Mouse (Mus musculus): ENCODE data around the gene Ttll1. TPM values are rescaled to one million over a fixed set of nuclear protein-coding genes. Genes with fewer than 3 reads are reported as not detected.

The Ttll1 gene
- total and polyA plus RNA-seq, 2 experiments = 1.0 to 2.1 TPM

DNA sequence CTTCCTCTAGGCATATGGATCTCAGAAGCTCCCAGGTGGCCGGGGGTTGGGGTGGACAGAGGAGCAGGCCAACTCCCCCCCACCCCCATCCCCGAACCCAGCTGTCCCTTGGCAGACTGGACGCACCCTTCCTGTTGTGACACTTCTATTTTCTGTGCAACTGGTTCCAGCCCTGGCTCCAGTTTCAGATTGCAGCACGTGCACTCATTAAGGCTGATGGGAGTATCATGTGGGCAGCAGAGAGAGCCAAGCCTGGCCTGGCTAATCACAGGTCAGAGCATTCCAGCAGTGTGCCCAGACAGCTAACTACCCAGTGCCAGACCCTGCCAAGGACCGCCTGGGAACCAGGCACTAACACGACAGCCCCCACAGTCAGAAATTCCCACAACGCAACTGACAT is 39.2 kb downstream of the Ttll1 start:
- peak; percentile 30 for DNase-seq (ENCODE audit: extremely low read depth, low read depth, low spot score)
- TF ChIP-seq POLR2A (IDR thresholded peaks at IDR 0.05; ENCODE audit: extremely low read depth, insufficient read depth, low read length) (no peak), CTCF (IDR thresholded peaks at IDR 0.05; ENCODE audit: low read depth, low read length) (no peak)
- 62% methylated on average over 7 of the region's 7 CpGs for WGBS
- Histone ChIP-seq H3K27ac (replicated peaks; ENCODE audit: insufficient read depth, low read depth, low read length) (no peak overlapping the region), H3K4me3 (ENCODE audit: insufficient read depth, low read depth, low read length) (no peak overlapping the region), H3K27me3 (ENCODE audit: control insufficient read depth, insufficient read depth, low read length) (no peaks in the 10 kb centered on the region), H3K36me3 (ENCODE audit: control insufficient read depth, insufficient read depth, low read length) (no peaks in the 10 kb centered on the region), H3K79me2 (ENCODE audit: control insufficient read depth, insufficient read depth, low read length) (no peaks in the 10 kb centered on the region), H3K9ac (ENCODE audit: low read depth, low read length) (no peak overlapping the region), H3K4me1 (ENCODE audit: control insufficient read depth, insufficient read depth, low read length) (no peaks in the 10 kb centered on the region)

DNA sequence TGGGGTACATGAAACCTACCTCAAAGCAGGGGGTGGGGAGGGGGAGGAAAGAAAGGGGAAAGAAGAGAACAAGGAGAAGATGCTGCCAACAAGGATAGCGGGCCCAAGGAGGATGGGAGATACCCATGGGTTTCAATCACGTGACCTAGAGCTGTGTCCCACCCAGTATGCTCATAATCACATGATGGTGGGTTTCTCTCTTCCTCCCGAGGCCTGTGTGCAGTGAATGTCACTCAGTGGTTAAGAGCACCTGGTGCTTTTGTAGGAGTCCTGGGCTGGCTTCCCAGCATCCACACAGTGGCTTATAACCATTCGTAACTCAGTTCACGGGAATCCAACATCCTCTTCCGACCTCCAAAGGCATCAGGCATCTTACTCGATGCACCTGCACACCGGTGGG is 40.2 kb downstream of the Ttll1 start:
- no peak overlapping the region for H3K9ac ChIP-seq (ENCODE audit: low read depth, low read length)
- no peaks in the 10 kb centered on the region for H3K36me3 ChIP-seq (ENCODE audit: control insufficient read depth, insufficient read depth, low read length)
- no peaks in the 10 kb centered on the region for H3K79me2 ChIP-seq (ENCODE audit: control insufficient read depth, insufficient read depth, low read length)
- H3K27ac ChIP-seq (replicated peaks; ENCODE audit: insufficient read depth, low read depth, low read length) = no peak overlapping the region
- H3K27me3 ChIP-seq (ENCODE audit: control insufficient read depth, insufficient read depth, low read length) = no peaks in the 10 kb centered on the region
- 88% methylated on average over 8 of the region's 8 CpGs for WGBS
- no peak overlapping the region for H3K4me3 ChIP-seq (ENCODE audit: insufficient read depth, low read depth, low read length)
- no peaks in the 10 kb centered on the region for H3K4me1 ChIP-seq (ENCODE audit: control insufficient read depth, insufficient read depth, low read length)
- no peak for DNase-seq (ENCODE audit: extremely low read depth, low read depth, low spot score)
- TF ChIP-seq POLR2A (IDR thresholded peaks at IDR 0.05; ENCODE audit: extremely low read depth, insufficient read depth, low read length) (no peak), CTCF (IDR thresholded peaks at IDR 0.05; ENCODE audit: low read depth, low read length) (no peak)

GRCm38 (mm10) chr15:83469279-83469821 is 41.3 kb downstream of the Ttll1 start:
- no peak for DNase-seq (ENCODE audit: extremely low read depth, low read depth, low spot score)
- WGBS = 85% methylated on average over 6 of the region's 6 CpGs
- no peak overlapping the region for H3K4me3 ChIP-seq (ENCODE audit: insufficient read depth, low read depth, low read length)
- H3K4me1 ChIP-seq (ENCODE audit: control insufficient read depth, insufficient read depth, low read length) = 0 out of 2 replicates have a peak, but pooled peaks cover 2% of the 10 kb centered on the region
- H3K9ac ChIP-seq (ENCODE audit: low read depth, low read length) = no peak overlapping the region
- TF ChIP-seq CTCF (IDR thresholded peaks at IDR 0.05; ENCODE audit: low read depth, low read length) = no peak
- TF ChIP-seq POLR2A (IDR thresholded peaks at IDR 0.05; ENCODE audit: extremely low read depth, insufficient read depth, low read length) = no peak
- H3K27me3 ChIP-seq (ENCODE audit: control insufficient read depth, insufficient read depth, low read length) = no peaks in the 10 kb centered on the region
- no peak overlapping the region for H3K27ac ChIP-seq (replicated peaks; ENCODE audit: insufficient read depth, low read depth, low read length)
- H3K36me3 ChIP-seq (ENCODE audit: control insufficient read depth, insufficient read depth, low read length) = no peaks in the 10 kb centered on the region
- H3K79me2 ChIP-seq (ENCODE audit: control insufficient read depth, insufficient read depth, low read length) = 0 out of 2 replicates have a peak, but pooled peaks cover under 1% of the 10 kb centered on the region

DNA sequence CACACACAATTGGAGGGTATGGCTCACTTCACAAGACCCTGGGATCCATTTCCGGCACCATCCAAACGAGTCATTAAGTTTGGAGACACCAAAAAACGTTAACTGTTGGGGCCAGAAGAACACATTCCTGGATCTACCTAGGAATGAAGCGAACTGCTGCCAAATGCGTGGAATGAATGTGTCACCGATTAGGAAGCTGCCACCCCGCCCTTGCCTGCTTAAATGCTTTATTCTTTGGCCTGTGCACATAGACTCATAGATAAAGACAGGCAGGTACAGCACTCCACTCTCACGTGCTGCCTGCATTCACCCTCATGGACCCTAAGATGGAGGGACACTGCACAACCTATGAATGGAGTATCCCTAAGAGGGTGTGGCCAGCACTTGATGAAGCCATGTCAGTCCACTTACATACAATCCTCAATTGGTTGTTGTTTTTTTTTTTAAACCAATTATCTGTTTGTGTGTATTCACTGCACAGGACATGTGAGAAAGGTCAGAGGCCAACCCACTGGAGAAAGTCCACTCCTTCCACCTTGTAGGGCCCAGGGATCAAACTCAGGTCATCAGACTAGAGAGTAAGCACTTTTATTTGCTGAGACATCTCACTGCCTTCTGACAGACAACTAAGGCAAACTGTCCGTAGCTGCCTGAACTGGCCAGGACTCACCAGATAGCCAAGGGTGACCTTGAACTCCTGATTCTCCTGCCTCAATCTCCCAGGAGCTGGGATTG is 43.3 kb downstream of the Ttll1 start:
- H3K4me1 ChIP-seq (ENCODE audit: control insufficient read depth, insufficient read depth, low read length) = peaks cover 9% of the 10 kb centered on the region
- H3K9ac ChIP-seq (ENCODE audit: low read depth, low read length) = no peak overlapping the region
- no peak overlapping the region for H3K27ac ChIP-seq (replicated peaks; ENCODE audit: insufficient read depth, low read depth, low read length)
- DNase-seq (ENCODE audit: extremely low read depth, low read depth, low spot score) = peak; percentile 26
- H3K36me3 ChIP-seq (ENCODE audit: control insufficient read depth, insufficient read depth, low read length) = no peaks in the 10 kb centered on the region
- WGBS = 77% methylated on average over 9 of the region's 9 CpGs
- no peak overlapping the region for H3K4me3 ChIP-seq (ENCODE audit: insufficient read depth, low read depth, low read length)
- H3K27me3 ChIP-seq (ENCODE audit: control insufficient read depth, insufficient read depth, low read length) = no peaks in the 10 kb centered on the region
- peaks cover 18% of the 10 kb centered on the region for H3K79me2 ChIP-seq (ENCODE audit: control insufficient read depth, insufficient read depth, low read length)
- TF ChIP-seq CTCF (IDR thresholded peaks at IDR 0.05; ENCODE audit: low read depth, low read length) = no peak
- no peak for TF ChIP-seq POLR2A (IDR thresholded peaks at IDR 0.05; ENCODE audit: extremely low read depth, insufficient read depth, low read length)

DNA sequence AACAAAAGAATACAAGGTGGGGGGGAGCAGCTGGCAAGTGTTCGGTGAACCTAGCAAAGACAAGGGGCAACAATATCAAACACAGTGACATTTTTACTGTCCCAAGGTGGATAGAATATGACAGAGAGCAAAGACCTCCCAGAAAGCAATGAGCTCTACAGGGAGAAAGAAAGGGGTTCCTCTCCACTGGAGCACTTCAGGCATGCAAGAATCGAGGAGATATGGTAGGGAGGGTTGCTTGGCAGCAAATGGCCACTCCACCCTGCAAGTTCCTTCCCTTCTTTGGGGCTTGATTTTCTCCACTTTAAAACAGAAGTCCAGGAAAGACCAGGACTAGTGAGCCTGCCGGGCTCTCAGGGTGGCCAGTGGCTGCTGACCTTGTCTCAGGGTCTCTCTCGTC is 44.4 kb downstream of the Ttll1 start:
- Histone ChIP-seq H3K79me2 (ENCODE audit: control insufficient read depth, insufficient read depth, low read length) (peaks cover 21% of the 10 kb centered on the region), H3K4me1 (ENCODE audit: control insufficient read depth, insufficient read depth, low read length) (peaks cover 9% of the 10 kb centered on the region), H3K9ac (ENCODE audit: low read depth, low read length) (no peak overlapping the region), H3K27me3 (ENCODE audit: control insufficient read depth, insufficient read depth, low read length) (no peaks in the 10 kb centered on the region), H3K27ac (replicated peaks; ENCODE audit: insufficient read depth, low read depth, low read length) (no peak overlapping the region), H3K36me3 (ENCODE audit: control insufficient read depth, insufficient read depth, low read length) (no peaks in the 10 kb centered on the region), H3K4me3 (ENCODE audit: insufficient read depth, low read depth, low read length) (no peak overlapping the region)
- 81% methylated on average over 4 of the region's 4 CpGs for WGBS
- no peak for TF ChIP-seq CTCF (IDR thresholded peaks at IDR 0.05; ENCODE audit: low read depth, low read length)
- TF ChIP-seq POLR2A (IDR thresholded peaks at IDR 0.05; ENCODE audit: extremely low read depth, insufficient read depth, low read length) = no peak
- DNase-seq (ENCODE audit: extremely low read depth, low read depth, low spot score) = no peak

Data from liver, adult 2 months (tissue).